Mouse (Mus musculus): ENCODE measurements at regions not wholly inside any gene's neighbourhood (a gene's known extent, or its start where the extent isn't known, plus 50 kb on each side); places are given as distances from the start of the nearest gene placed in this dataset.

- Histone ChIP-seq H3K4me2 (ENCODE audit: low read length) (no peak overlapping the region), H3K27me3 (replicated peaks; ENCODE audit: control insufficient read depth, insufficient read depth, low read length) (no peaks in the 10 kb centered on the region), H3K9me3 (replicated peaks; ENCODE audit: control insufficient read depth, low read length) (no peaks in the 10 kb centered on the region), H3K4me3 (ENCODE audit: low read depth, low read length) (no peak overlapping the region), H3K36me3 (ENCODE audit: control insufficient read depth, insufficient read depth, low read length) (no peaks in the 10 kb centered on the region), H3K9ac (ENCODE audit: low read length) (no peak overlapping the region), H3K4me1 (ENCODE audit: control insufficient read depth, insufficient read depth, low read length) (no peaks in the 10 kb centered on the region), H3K27ac (ENCODE audit: low read depth, low read length) (no peak overlapping the region)
- ATAC-seq: no peak
- no peak for DNase-seq (ENCODE audit: low spot score)
Measured at GRCm38 (mm10) chr11:39298782-39299181, 1396.2 kb downstream of the Mat2b start.

- no peaks in the 10 kb centered on the region for H3K4me1 ChIP-seq (ENCODE audit: control insufficient read depth, insufficient read depth, low read length)
- H3K4me3 ChIP-seq (ENCODE audit: low read depth, low read length): no peak overlapping the region
- whole genome bisulfite sequencing: 56% methylated on average over 1 of the region's 1 CpGs
- H3K27ac ChIP-seq (ENCODE audit: low read depth, low read length): no peak overlapping the region
- H3K9ac ChIP-seq (ENCODE audit: low read length): no peak overlapping the region
- H3K36me3 ChIP-seq (ENCODE audit: control insufficient read depth, insufficient read depth, low read length): no peaks in the 10 kb centered on the region
- no peaks in the 10 kb centered on the region for H3K27me3 ChIP-seq (replicated peaks; ENCODE audit: control insufficient read depth, insufficient read depth, low read length)
- no peak overlapping the region for H3K4me2 ChIP-seq (ENCODE audit: low read length)
- ATAC-seq (0 out of 2 replicates have a peak, but pooled peaks have one; percentile 34), DNase-seq (ENCODE audit: low spot score) (peak; percentile 45)
- no peaks in the 10 kb centered on the region for H3K9me3 ChIP-seq (replicated peaks; ENCODE audit: control insufficient read depth, low read length)
Measured at GRCm38 (mm10) chr11:39255425-39255824, 1439.6 kb downstream of the Mat2b start.

GRCm38 (mm10) chr11:39228335-39228734, 1466.7 kb downstream of the Mat2b start:
- Histone ChIP-seq H3K27ac (ENCODE audit: low read depth, low read length) (no peak overlapping the region), H3K27me3 (replicated peaks; ENCODE audit: control insufficient read depth, insufficient read depth, low read length) (no peaks in the 10 kb centered on the region), H3K4me3 (ENCODE audit: low read depth, low read length) (no peak overlapping the region), H3K4me2 (ENCODE audit: low read length) (no peak overlapping the region), H3K9ac (ENCODE audit: low read length) (no peak overlapping the region), H3K9me3 (replicated peaks; ENCODE audit: control insufficient read depth, low read length) (no peaks in the 10 kb centered on the region), H3K4me1 (ENCODE audit: control insufficient read depth, insufficient read depth, low read length) (no peaks in the 10 kb centered on the region), H3K36me3 (ENCODE audit: control insufficient read depth, insufficient read depth, low read length) (no peaks in the 10 kb centered on the region)
- DNase-seq (ENCODE audit: low spot score) (peak; percentile 30), ATAC-seq (no peak)
- 78% methylated on average over 6 of the region's 6 CpGs for WGBS

GRCm38 (mm10) chr11:39224696-39225095, 1470.3 kb downstream of the Mat2b start:
- peak; percentile 2 for DNase-seq (ENCODE audit: low spot score)
- H3K9me3 ChIP-seq (replicated peaks; ENCODE audit: control insufficient read depth, low read length): no peaks in the 10 kb centered on the region
- no peaks in the 10 kb centered on the region for H3K27me3 ChIP-seq (replicated peaks; ENCODE audit: control insufficient read depth, insufficient read depth, low read length)
- no peaks in the 10 kb centered on the region for H3K36me3 ChIP-seq (ENCODE audit: control insufficient read depth, insufficient read depth, low read length)
- H3K4me1 ChIP-seq (ENCODE audit: control insufficient read depth, insufficient read depth, low read length): no peaks in the 10 kb centered on the region
- WGBS: 43% methylated on average over 2 of the region's 2 CpGs
- no peak overlapping the region for H3K9ac ChIP-seq (ENCODE audit: low read length)
- no peak overlapping the region for H3K27ac ChIP-seq (ENCODE audit: low read depth, low read length)
- no peak for ATAC-seq
- H3K4me2 ChIP-seq (ENCODE audit: low read length): no peak overlapping the region
- no peak overlapping the region for H3K4me3 ChIP-seq (ENCODE audit: low read depth, low read length)

- no peak overlapping the region for H3K4me2 ChIP-seq (ENCODE audit: low read length)
- no peaks in the 10 kb centered on the region for H3K36me3 ChIP-seq (ENCODE audit: control insufficient read depth, insufficient read depth, low read length)
- H3K27ac ChIP-seq (ENCODE audit: low read depth, low read length): no peak overlapping the region
- no peaks in the 10 kb centered on the region for H3K27me3 ChIP-seq (replicated peaks; ENCODE audit: control insufficient read depth, insufficient read depth, low read length)
- no peaks in the 10 kb centered on the region for H3K4me1 ChIP-seq (ENCODE audit: control insufficient read depth, insufficient read depth, low read length)
- no peak overlapping the region for H3K4me3 ChIP-seq (ENCODE audit: low read depth, low read length)
- no peaks in the 10 kb centered on the region for H3K9me3 ChIP-seq (replicated peaks; ENCODE audit: control insufficient read depth, low read length)
- no peak overlapping the region for H3K9ac ChIP-seq (ENCODE audit: low read length)
- 42% methylated on average over 2 of the region's 2 CpGs for WGBS
- no peak for DNase-seq (ENCODE audit: low spot score)
- no peak for ATAC-seq
Measured at GRCm38 (mm10) chr11:39223397-39223796, 1471.6 kb downstream of the Mat2b start.
